8 mouse cellular contexts compared by ENCODE assay signal in the genomic region with DNA sequence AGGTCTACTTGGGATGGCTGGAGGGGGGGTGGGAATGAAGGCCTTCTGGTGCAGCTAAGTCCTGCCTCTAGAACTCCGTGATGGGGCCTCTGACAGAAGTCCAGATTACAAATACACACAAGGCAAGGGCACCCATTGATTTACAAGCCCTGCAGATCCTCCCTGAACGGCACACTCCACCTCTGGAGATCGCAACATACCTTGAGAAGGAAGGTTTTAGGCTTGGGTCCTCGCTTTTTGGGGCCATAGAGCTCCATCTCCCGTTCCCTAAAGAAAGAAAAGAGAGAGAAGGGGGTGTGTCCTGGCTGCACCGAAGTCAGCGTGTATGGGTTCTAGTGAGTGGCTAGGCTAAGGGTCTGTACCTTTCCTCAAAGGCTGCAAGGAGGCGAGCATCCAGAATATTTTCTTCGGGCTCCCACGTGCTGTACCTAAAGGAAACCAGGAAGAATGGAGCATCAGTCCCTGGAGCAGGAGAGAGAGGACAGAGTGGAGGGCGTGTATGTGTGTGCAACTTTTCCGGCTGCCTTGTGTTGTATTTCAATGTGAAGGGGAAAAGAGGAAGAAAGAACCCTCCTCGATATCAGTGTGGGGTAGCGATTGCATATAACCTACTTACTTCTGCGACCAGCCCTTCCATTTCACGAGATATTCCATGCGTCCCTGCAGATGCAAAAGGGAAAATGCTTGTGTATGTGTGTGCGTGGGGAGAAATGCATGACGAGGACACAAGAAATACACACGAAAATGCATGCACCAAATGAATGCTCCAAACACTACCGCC. TPM values are rescaled to one million over a fixed set of nuclear protein-coding genes. Genes with fewer than 3 reads are reported as not detected.
DNase-seq lines count a peak whose midpoint lies in the region; ATAC-seq and TF ChIP-seq lines count a peak whose summit lies in the region.

No protein-coding gene starts in this region.

- 9% methylated on average over 21 of the region's 21 CpGs for WGBS in limb, embryonic 15.5 days
- 21% methylated on average over 21 of the region's 21 CpGs for WGBS in stomach, postnatal 0 days

- peaks cover 8% of the 10 kb centered on the region for H3K36me3 ChIP-seq in limb, embryonic 15.5 days
- 0 out of 2 replicates have a peak, but pooled peaks cover 2% of the 10 kb centered on the region for H3K36me3 ChIP-seq in stomach, postnatal 0 days (ENCODE audit: control insufficient read depth, insufficient read depth, low read length)

- peak; percentile 63 for DNase-seq in cerebellum, adult 9-10 months
- DNase-seq in cerebellum, postnatal 25 days: no peak
- peak; percentile 32 for DNase-seq in thymus, postnatal 0 days (ENCODE audit: low spot score)
- no peak for DNase-seq in thymus, adult 18-20 months
- DNase-seq in stomach, postnatal 0 days (ENCODE audit: low spot score): peak; percentile 12
- DNase-seq in right cerebral cortex, adult 18-20 months: no peak
- no peak for DNase-seq in spleen, adult 12 weeks (ENCODE audit: low spot score)

- no peak for TF ChIP-seq EP300 in stomach, postnatal 0 days (optimal IDR thresholded peaks at IDR 0.05)

- H3K9ac ChIP-seq in limb, embryonic 15.5 days: peak overlapping the region; percentile 76
- peak overlapping the region; percentile 73 for H3K9ac ChIP-seq in stomach, postnatal 0 days (ENCODE audit: low read length)

- peak overlapping the region; percentile 90; the same call in 1 of the 2 replicates for H3K27ac ChIP-seq in limb, embryonic 15.5 days
- no peak overlapping the region for H3K27ac ChIP-seq in stomach, postnatal 0 days (replicated peaks)

- no peak for TF ChIP-seq CTCF in stomach, postnatal 0 days (IDR thresholded peaks at IDR 0.05; ENCODE audit: low read depth)

- H3K4me1 ChIP-seq in limb, embryonic 15.5 days: peaks cover 86% of the 10 kb centered on the region
- peaks cover 3% of the 10 kb centered on the region for H3K4me1 ChIP-seq in stomach, postnatal 0 days (replicated peaks; ENCODE audit: control insufficient read depth, insufficient read depth)

- H3K27me3 ChIP-seq in limb, embryonic 15.5 days: peaks cover 66% of the 10 kb centered on the region
- peaks cover 20% of the 10 kb centered on the region; the same call in 1 of the 2 replicates for H3K27me3 ChIP-seq in stomach, postnatal 0 days (ENCODE audit: control insufficient read depth, insufficient read depth, low read length)

- no peaks in the 10 kb centered on the region for H3K9me3 ChIP-seq in limb, embryonic 15.5 days
- no peaks in the 10 kb centered on the region for H3K9me3 ChIP-seq in stomach, postnatal 0 days (ENCODE audit: control insufficient read depth, low read length)

- H3K4me3 ChIP-seq in limb, embryonic 15.5 days: peak overlapping the region; percentile 80
- peak overlapping the region; percentile 63 for H3K4me3 ChIP-seq in stomach, postnatal 0 days (ENCODE audit: low read depth, low read length)

- peak overlapping the region; percentile 99 for H3K4me2 ChIP-seq in limb, embryonic 15.5 days
- H3K4me2 ChIP-seq in stomach, postnatal 0 days (replicated peaks; ENCODE audit: low read depth): peak overlapping the region; percentile 99

- no peak for ATAC-seq in limb, embryonic 15.5 days (ENCODE audit: insufficient number of reproducible peaks, low FRiP score, low TSS enrichment, low read depth)
- ATAC-seq in stomach, postnatal 0 days (ENCODE audit: low FRiP score, low TSS enrichment): no peak

RNA-seq across cellular contexts. Expression of gene Cbx8, which starts 0.8 kb away (rescaled TPM):
- polyA plus RNA-seq in thymus, postnatal 0 days (2015; fragmentation: Nextera tagmentation; extraction: Ambion mirVana): 10.7 and 12.3 TPM in 2 replicates
- 8.9 and 9.6 TPM in 2 replicates for polyA plus RNA-seq in limb, embryonic 15.5 days (2015; fragmentation: Nextera tagmentation; extraction: Ambion mirVana)
- polyA plus RNA-seq in stomach, postnatal 0 days (2015; fragmentation: Nextera tagmentation; extraction: Ambion mirVana): 4.6 and 5.1 TPM in 2 replicates

RNA-seq across cellular contexts. Expression of gene Cbx2, which starts 17.2 kb away (rescaled TPM):
- polyA plus RNA-seq in thymus, postnatal 0 days (2015; fragmentation: Nextera tagmentation; extraction: Ambion mirVana): 19.5 and 22.3 TPM in 2 replicates
- 30.4 and 32.3 TPM in 2 replicates for polyA plus RNA-seq in limb, embryonic 15.5 days (2015; fragmentation: Nextera tagmentation; extraction: Ambion mirVana)
- polyA plus RNA-seq in stomach, postnatal 0 days (2015; fragmentation: Nextera tagmentation; extraction: Ambion mirVana): 5.1 and 5.3 TPM in 2 replicates

RNA-seq across cellular contexts. Expression of gene Cbx4, which starts 46.1 kb away (rescaled TPM):
- polyA plus RNA-seq in thymus, postnatal 0 days (2015; fragmentation: Nextera tagmentation; extraction: Ambion mirVana): 25.1 and 26.8 TPM in 2 replicates
- polyA plus RNA-seq in limb, embryonic 15.5 days (2015; fragmentation: Nextera tagmentation; extraction: Ambion mirVana): 13.8 and 16.4 TPM in 2 replicates
- polyA plus RNA-seq in stomach, postnatal 0 days (2015; fragmentation: Nextera tagmentation; extraction: Ambion mirVana): 9.6 and 11.2 TPM in 2 replicates

RNA-seq across cellular contexts. Expression of gene Enpp7, which starts 51.9 kb away (rescaled TPM):
- not detected in 2 replicates for polyA plus RNA-seq in thymus, postnatal 0 days (2015; fragmentation: Nextera tagmentation; extraction: Ambion mirVana)
- polyA plus RNA-seq in limb, embryonic 15.5 days (2015; fragmentation: Nextera tagmentation; extraction: Ambion mirVana): not detected in 2 replicates
- not detected in 2 replicates for polyA plus RNA-seq in stomach, postnatal 0 days (2015; fragmentation: Nextera tagmentation; extraction: Ambion mirVana)

Comparison
In these comparisons a context has a peak if more than half of its experiments do, and no peak if none do; other contexts are left out.
1. DNase-seq: peak in cerebellum, adult 9-10 months (single experiment), thymus, postnatal 0 days (single experiment) and stomach, postnatal 0 days (single experiment); none in cerebellum, postnatal 25 days (0 of 2), thymus, adult 18-20 months (0 of 2), right cerebral cortex, adult 18-20 months (single experiment) and spleen, adult 12 weeks (single experiment).